Mouse (Mus musculus) ES-E14 (cell line): ENCODE results near the gene Copb1.

Source experiments
- CHD2 ChIP-seq: IDR thresholded peaks from 2 replicates; pipeline ENCODE4 v1.6.1; 2014; ENCODE audit warnings: mild to moderate bottlenecking, low read depth, low read length, inconsistent platforms
- HCFC1 ChIP-seq: IDR thresholded peaks from 2 replicates; pipeline ENCODE4 v1.6.1; 2012; ENCODE audit warnings: low read length, inconsistent platforms, borderline replicate concordance; ENCODE audit not compliant: insufficient read depth

DNA sequence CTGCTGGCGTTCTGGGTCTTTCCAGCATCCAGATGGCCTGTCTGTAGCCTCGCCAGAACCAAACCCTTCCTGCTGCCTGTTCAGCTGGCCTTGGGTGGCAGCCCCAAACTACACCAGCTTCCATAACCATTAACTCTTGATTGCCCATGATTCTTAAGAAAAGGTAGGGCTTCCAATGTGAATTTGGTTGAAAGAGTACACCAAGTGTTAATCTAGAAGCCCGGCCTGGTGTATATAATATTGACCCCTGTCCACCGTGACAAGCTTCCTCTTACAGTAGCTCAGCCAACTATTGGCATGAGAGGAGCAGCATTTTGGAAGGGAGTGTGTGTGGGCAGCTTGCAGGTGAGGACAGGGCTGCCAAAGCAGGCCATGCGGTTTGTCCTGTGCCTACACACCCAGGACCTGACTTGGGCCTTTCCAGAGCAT, 35.6 kb upstream of the Copb1 start:
- no peak for TF ChIP-seq CHD2
- no peak for TF ChIP-seq HCFC1
